Mouse (Mus musculus) cerebellum, adult 2 months (tissue): ENCODE data around the gene Sf3b4.

ENCODE experiments used
- CTCF ChIP-seq: fragments of 200-500 bp; IDR thresholded peaks from 2 replicates; pipeline ENCODE4 v1.5.1; 2011; ENCODE audit warnings: low read depth, mild to moderate bottlenecking, control low read depth, low read length, moderate library complexity, borderline replicate concordance; ENCODE audit not compliant: insufficient read depth
- POLR2A ChIP-seq: fragments of 200-500 bp; IDR thresholded peaks from 2 replicates; pipeline ENCODE4 v1.6.1; 2011; ENCODE audit warnings: low read length, control low read depth, borderline replicate concordance; ENCODE audit not compliant: insufficient read depth

- TF ChIP-seq POLR2A (no peak), CTCF (no peak)
Observed at GRCm38 (mm10) chr3:96179531-96179930, 7.4 kb downstream of the Sf3b4 start.
